Mouse (Mus musculus): Measurements from ENCODE around the gene Klhdc3. TPM values are rescaled to one million over a fixed set of nuclear protein-coding genes. Genes with fewer than 3 reads are reported as not detected.

The Klhdc3 gene
- total RNA-seq, 2 experiments from 2014 or later = 163 to 173 TPM

DNA sequence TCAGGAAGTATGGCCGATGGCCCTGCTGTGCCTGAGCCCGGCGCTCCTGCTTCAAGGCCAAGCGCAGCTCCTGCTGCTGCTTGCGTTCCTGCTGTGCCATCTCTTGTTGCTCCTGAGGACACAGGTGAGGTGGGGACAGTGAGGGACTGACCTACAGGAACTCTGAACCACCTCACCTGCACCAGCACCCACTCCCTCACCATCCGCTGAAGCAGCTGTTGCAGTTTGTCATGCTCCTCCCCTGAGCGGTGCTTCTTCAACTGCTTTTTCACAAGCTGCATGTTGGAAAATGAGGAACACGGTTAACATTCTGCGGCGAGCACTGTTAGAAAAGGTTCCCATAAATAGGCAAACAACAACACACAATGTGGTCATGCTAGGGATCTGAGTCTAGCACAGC lies 10.8 kb downstream of the Klhdc3 start:
- no peak for DNase-seq (ENCODE audit: low spot score in 2 of 2)
- H3K4me3 ChIP-seq = no peak overlapping the region
- H3K27ac ChIP-seq = no peak overlapping the region
- no peak for TF ChIP-seq CTCF (conservative IDR thresholded peaks at IDR 0.05)

DNA sequence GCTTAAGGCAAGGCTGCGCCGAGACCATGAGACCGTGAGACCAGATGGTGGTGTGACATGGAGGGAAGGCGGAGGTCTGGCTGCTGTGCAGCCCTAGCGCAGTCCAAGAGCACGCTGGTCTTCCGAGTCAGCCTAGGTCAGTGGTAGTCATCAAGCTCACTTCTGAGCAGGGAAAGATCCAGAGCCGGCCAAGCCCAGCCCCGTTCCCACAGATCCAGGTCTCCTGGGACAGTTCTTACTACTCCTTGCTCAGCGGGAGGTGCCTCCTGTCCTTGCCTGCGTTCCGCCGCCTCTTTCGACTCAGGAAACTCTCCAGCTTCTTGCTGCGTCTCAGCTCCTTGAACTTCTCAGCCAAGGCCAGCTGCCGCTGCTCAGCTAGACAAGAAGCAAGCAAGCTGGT lies 13.0 kb downstream of the Klhdc3 start:
- H3K27ac ChIP-seq = no peak overlapping the region
- no peak overlapping the region for H3K4me3 ChIP-seq
- no peak for TF ChIP-seq CTCF (conservative IDR thresholded peaks at IDR 0.05)
- DNase-seq (ENCODE audit: low spot score in 2 of 2) = no peak

DNA sequence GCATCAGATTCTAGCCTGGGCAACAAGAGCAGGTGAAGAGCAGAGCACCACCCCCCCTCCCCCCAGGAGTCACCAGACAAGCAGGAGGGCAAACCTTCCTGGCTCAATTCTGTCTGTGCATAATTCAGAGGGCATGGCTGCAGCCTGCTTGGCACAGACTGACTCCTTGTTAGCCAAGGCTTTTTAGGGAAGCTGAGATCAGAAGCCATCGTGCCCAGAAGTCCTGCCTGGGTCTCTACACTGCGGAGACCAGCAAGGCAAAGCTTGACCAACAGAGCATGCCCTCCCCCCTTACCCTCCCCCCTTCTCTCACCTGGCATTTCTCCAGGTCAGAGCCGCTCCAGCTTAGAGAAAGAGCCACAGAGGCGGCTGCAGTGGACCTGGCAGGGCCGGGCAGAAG lies 18.0 kb downstream of the Klhdc3 start:
- no peak for DNase-seq (ENCODE audit: low spot score in 2 of 2)
- no peak overlapping the region for H3K4me3 ChIP-seq
- no peak overlapping the region for H3K27ac ChIP-seq
- no peak for TF ChIP-seq CTCF (conservative IDR thresholded peaks at IDR 0.05)

DNA sequence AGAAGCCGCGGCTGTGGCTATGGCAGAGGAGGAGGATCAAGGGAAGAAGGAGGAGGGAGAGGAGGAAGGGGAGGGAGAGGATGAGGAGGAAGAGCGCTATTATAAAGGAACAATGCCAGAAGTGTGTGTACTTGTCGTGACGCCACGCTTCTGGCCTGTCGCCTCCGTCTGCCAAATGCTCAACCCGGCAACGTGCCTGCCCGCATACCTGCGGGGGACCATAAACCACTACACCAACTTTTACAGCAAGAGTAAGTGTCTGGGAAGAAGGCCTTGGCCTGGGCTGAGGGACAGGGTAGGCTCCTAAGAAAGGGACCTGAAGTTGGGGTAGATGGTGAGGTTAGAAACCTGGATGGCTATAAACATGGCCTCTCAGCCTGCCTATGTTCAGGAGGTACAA lies 18.7 kb downstream of the Klhdc3 start:
- no peak for TF ChIP-seq CTCF (conservative IDR thresholded peaks at IDR 0.05)
- DNase-seq (ENCODE audit: low spot score in 2 of 2) = no peak
- Histone ChIP-seq H3K27ac (no peak overlapping the region), H3K4me3 (no peak overlapping the region)

DNA sequence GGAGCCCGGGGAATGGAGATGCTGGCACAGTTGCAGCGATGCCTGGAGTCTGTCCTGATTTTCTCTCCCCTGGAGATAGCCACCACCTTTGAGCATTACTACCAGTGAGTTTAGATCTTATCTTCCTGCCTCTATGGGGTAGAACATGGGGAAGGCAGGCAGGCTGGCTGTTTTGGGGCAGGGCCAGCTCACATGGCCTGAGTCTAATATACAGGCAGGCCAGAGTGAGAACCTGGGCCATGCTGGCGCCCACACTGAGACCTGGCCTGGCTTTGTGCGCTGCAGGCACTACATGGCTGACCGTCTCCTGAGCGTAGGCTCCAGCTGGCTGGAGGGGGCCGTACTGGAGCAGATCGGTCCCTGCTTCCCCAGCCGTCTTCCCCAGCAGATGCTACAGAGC lies 19.4 kb downstream of the Klhdc3 start:
- Histone ChIP-seq H3K4me3 (no peak overlapping the region), H3K27ac (no peak overlapping the region)
- no peak for TF ChIP-seq CTCF (conservative IDR thresholded peaks at IDR 0.05)
- no peak for DNase-seq (ENCODE audit: low spot score in 2 of 2)

DNA sequence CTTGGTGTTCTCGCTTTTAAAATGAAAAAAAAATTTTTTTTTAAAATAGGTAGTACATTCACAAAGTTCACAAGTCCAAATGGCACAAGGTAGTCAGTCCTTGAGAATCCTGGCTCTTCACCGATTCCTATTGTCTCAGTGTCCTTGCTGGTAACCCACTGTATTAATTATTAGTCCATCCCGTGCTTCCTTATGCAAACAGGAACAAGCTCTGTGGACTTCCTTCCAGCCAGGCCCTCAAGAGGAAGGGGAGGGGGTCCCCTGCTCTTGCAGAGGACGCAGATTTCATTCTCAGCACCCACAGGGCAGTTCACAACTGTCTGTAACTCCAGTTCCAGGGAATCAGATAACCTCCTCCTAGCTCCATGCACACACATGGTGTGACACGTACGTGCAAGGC lies 24.7 kb downstream of the Klhdc3 start:
- Histone ChIP-seq H3K4me3 (no peak overlapping the region), H3K27ac (no peak overlapping the region)
- no peak for DNase-seq (ENCODE audit: low spot score in 2 of 2)
- no peak for TF ChIP-seq CTCF (conservative IDR thresholded peaks at IDR 0.05)

DNA sequence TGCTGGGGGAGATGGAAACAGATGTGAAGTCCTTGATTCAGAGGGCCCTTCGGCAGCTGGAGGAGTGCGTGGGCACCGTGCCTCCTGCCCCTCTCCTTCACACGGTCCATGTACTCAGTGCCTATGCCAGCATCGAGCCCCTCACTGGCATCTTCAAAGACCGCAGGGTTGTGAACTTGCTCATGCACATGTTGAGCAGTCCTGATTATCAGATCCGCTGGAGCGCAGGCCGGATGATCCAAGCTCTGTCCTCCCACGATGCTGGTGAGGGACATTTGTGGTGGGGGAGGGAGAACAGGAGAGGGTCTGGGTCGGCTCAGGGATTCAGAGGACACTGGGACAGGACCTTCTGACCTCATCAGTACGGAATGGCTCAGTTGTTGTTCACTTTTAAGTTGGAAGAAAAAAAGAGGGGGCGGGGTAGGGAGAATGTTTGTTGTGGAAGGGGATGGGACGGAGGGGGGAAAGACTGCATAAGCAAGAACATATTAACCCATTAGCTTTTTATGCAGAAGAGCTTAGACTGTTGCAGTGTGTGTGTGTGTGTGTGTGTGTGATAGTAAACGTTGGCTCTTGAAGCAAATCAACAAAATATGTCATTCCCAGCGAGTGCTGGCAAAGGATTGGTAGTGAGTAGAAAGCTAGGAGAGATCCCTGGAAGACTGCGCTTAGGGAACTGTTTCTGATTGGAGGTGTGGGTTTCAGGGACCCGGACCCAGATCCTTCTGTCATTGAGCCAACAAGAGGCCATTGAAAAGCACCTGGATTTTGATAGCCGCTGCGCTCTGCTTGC lies 28.8 kb downstream of the Klhdc3 start:
- Histone ChIP-seq H3K27ac (no peak overlapping the region), H3K4me3 (peak overlapping the region; percentile 87; the same call in 1 of the 2 replicates)
- no peak for TF ChIP-seq CTCF (conservative IDR thresholded peaks at IDR 0.05)
- DNase-seq (ENCODE audit: low spot score in 2 of 2) = peak in 1 of 2 experiments; percentile 53

DNA sequence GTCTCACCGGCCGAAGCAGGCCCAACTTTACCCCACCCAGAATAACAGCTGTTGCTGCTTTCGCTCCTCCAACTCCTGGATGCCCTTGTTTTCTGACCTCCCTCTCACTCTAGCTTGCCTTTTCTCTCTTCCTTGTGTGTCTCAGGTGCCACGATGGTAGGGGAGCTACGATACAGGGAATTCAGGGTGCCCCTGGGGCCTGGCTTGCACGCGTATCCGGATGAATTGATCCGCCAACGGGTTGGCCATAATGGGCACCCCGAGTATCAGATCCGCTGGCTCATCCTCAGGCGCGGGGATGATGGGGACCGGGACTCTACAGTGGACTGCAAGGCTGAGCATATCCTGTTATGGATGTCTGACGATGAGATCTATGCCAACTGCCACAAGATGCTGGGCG lies 29.4 kb downstream of the Klhdc3 start:
- H3K27ac ChIP-seq = peak overlapping the region; percentile 92; the same call in 1 of the 2 replicates
- H3K4me3 ChIP-seq = peak overlapping the region; percentile 87
- no peak for DNase-seq (ENCODE audit: low spot score in 2 of 2)
- no peak for TF ChIP-seq CTCF (conservative IDR thresholded peaks at IDR 0.05)

DNA sequence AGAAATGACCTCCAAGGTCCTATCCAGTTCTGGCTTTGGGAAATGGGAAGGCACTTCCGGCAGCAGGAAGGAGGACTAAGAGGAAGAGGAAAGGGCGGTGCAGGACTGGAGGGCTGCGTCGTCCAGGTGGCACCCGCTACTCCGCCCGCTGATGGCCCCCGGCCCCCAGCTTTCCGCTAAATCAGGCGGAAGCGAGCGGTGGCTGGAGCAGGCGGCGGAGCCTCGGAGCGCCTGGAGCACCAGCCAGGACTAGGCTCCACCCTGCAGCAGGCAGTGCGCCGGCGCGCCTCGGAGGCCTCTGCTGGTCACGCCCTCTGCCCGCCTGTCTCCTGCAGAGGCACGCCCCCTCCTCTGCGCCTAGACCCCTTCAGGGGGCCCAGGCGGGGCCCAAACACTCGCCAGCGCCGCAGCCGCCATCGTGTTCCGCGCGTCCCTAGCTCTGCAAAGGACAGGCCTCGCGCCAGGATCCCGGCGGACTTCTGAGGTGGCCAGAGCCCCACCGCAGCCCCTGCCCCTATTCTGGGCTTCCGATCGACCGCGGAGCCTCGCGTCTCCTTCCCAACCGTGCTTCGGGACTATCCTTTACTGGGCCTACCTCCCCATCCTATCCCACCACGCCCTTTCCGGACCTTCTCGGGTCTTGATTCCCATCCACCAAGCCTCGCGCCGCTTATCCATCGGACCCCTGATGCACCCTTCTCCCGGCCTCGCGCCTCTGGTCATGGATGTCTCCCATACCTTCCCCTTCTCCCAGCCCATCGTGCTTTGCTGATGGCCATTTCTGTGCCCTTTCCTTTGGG lies 30.3 kb downstream of the Klhdc3 start, which contains the start of gene Cul7:
Gene Cul7 (plus strand): TSS at position 106 of the 800 bp plus-strand sequence.
- peak; percentile 88 to 93 for DNase-seq (ENCODE audit: low spot score in 2 of 2)
- Histone ChIP-seq H3K27ac (peak within 1 kb of the TSS; percentile 92), H3K4me3 (peak within 1 kb of the TSS; percentile 87)
- no peak; the same call in 1 of the 2 replicates for TF ChIP-seq CTCF (conservative IDR thresholded peaks at IDR 0.05)

DNA sequence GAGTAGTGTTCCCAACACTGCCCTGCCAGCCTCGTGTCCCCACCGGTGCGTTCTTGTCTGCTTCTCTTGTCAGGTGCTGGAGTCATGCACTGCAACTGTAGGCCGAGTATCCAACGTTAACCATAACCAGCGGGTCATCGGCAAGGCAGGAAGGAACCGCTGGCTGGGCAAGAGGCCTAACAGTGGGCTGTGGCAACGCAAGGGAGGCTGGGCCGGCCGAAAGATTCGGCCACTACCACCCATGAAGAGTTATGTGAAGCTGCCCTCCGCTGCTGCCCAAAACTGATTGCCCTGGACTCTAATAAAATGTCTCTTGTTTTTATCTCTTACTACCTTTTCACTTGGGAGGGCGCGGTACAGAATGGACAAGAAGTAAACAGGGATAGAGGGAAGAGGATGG lies 30.9 kb downstream of the Klhdc3 start:
- no peak for TF ChIP-seq CTCF (conservative IDR thresholded peaks at IDR 0.05)
- no peak for DNase-seq (ENCODE audit: low spot score in 2 of 2)

DNA sequence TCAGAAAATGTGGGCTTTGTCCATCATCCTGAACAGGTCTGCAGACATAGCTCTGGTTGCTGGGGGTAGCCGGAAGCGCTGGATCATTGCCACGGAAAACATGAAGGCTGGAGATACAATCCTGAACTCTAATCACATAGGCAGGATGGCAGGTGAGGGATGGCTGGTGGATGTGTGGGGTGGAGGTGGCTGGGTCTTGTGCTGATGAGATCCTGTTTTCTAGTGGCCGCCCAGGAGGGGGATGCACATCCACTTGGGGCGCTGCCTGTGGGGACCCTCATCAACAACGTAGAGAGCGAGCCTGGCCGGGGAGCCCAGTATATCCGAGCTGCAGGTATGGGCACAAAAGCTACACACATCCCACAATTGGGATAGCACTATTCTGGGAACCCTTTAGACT lies 32.3 kb downstream of the Klhdc3 start:
- Histone ChIP-seq H3K4me3 (no peak overlapping the region), H3K27ac (no peak overlapping the region)
- no peak for TF ChIP-seq CTCF (conservative IDR thresholded peaks at IDR 0.05)
- DNase-seq (ENCODE audit: low spot score in 2 of 2) = no peak

More for the DNA sequence above, 30.9 kb downstream of the Klhdc3 start:
- Histone ChIP-seq H3K27ac (peak overlapping the region; percentile 92), H3K4me3 (peak overlapping the region; percentile 87)

DNA sequence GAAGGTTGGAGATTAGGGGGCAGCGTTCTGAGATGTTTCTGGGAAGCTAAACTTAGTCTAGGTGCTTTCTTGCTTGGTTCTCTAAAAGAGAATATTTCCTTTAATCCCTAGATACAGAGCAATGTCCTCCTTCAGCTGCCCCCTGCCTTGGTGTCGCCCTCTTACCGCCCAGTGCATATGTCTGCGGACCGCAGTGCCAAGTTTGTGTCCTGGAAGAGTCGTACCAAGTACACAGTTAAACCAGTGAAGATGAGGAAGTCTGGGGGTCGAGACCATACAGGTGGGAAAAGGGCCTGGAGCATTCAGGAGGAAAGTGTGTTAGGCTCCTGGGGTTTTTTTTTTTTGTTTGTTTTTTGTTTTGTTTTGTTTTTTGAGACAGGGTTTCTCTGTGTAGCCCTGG lies 33.4 kb downstream of the Klhdc3 start:
- no peak overlapping the region for H3K4me3 ChIP-seq
- TF ChIP-seq CTCF (conservative IDR thresholded peaks at IDR 0.05) = no peak

DNA sequence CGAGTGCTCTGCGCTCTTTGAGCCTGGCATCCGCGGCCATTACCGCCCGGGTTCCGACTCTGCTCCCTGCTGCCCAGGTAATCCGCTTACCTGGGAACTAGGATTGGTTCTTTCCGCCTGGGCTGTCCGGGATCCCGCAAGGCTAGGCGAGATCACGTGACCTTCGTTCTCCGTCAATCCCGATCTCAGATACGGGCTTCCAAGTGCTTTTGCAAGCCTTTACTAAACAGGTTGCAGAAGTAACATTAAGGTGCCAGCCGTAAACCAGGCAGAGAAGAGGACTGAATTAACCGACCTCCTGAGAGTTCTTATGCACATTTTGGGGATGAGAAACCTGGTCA lies 34.4 kb downstream of the Klhdc3 start:
- Histone ChIP-seq H3K4me3 (peak overlapping the region; percentile 77), H3K27ac (peak overlapping the region; percentile 96)
- no peak for TF ChIP-seq CTCF (conservative IDR thresholded peaks at IDR 0.05)
- DNase-seq (ENCODE audit: low spot score in 2 of 2) = no peak

More for the DNA sequence above, 33.4 kb downstream of the Klhdc3 start:
- no peak overlapping the region for H3K27ac ChIP-seq
- no peak for DNase-seq (ENCODE audit: low spot score in 2 of 2)
